Mouse (Mus musculus) MEL (cell line): Measurements from ENCODE around the gene Clip4. TPM values are rescaled to one million over a fixed set of nuclear protein-coding genes. Genes with fewer than 3 reads are reported as not detected.
"Not testable (repeated sequence)": the region's sequence is repeated elsewhere in the genome, so short reads cannot be mapped to it uniquely, and the experiment has no call there.

Experiments used
- DNase-seq: peaks from one replicate; pipeline ENCODE4 v3.0.0; 2011; ENCODE audit warnings: low read depth, low spot score
- H3K27ac ChIP-seq: 2 replicates; pipeline ENCODE4 v1.5.1; 2012; ENCODE audit warnings: low read depth, mild to moderate bottlenecking, control low read depth, low read length, moderate library complexity; ENCODE audit not compliant: control insufficient read depth
- H3K27me3 ChIP-seq, 2 experiments: fragments of 150-350 bp in 1 of 2; sonication (generic) in 1 of 2; 2 replicates each; pipeline ENCODE4 v1.6.1; 2012; ENCODE audit warnings: low read length in 2 of 2, mild to moderate bottlenecking in 2 of 2, improper control_type of control experiment in 1 of 2, moderate library complexity in 1 of 2; ENCODE audit not compliant: insufficient read depth in 2 of 2, control insufficient read depth in 1 of 2
- H3K36me3 ChIP-seq, 2 experiments: 2 replicates each; pipeline ENCODE4 v1.6.1; 2012 to 2014; ENCODE audit warnings: low read length in 2 of 2, improper control_type of control experiment in 1 of 2, inconsistent platforms in 1 of 2, mild to moderate bottlenecking in 1 of 2; ENCODE audit not compliant: insufficient read depth in 2 of 2, control insufficient read depth in 1 of 2
- H3K4me1 ChIP-seq, 2 experiments: fragments of 150-350 bp in 1 of 2; sonication (generic) in 1 of 2; 2 replicates each; pipeline ENCODE4 v1.6.1; 2012; ENCODE audit warnings: low read length in 2 of 2, improper control_type of control experiment in 1 of 2, mild to moderate bottlenecking in 1 of 2; ENCODE audit not compliant: insufficient read depth in 2 of 2, control insufficient read depth in 1 of 2
- H3K4me3 ChIP-seq, 2 experiments: fragments of 150-350 bp in 1 of 2; sonication (generic) in 1 of 2; 2 replicates each; pipeline ENCODE4 v1.5.1; 2012; ENCODE audit warnings: low read depth in 2 of 2, low read length in 2 of 2, mild to moderate bottlenecking in 2 of 2, moderate library complexity in 2 of 2, control low read depth in 1 of 2, improper control_type of control experiment in 1 of 2; ENCODE audit not compliant: control insufficient read depth in 1 of 2, insufficient read depth in 1 of 2
- H3K79me2 ChIP-seq: 2 replicates; pipeline ENCODE4 v1.6.1; 2012; ENCODE audit warnings: mild to moderate bottlenecking, low read length, moderate library complexity; ENCODE audit not compliant: control insufficient read depth, poor library complexity, insufficient read depth
- H3K9ac ChIP-seq: 2 replicates; pipeline ENCODE4 v1.6.1; 2012; ENCODE audit warnings: low read depth, mild to moderate bottlenecking, control low read depth, low read length, moderate library complexity; ENCODE audit not compliant: control insufficient read depth, poor library complexity, severe bottlenecking
- H3K9me3 ChIP-seq: fragments of 150-350 bp; sonication (generic); replicated peaks from 2 replicates; pipeline ENCODE4 v1.6.1; 2012; ENCODE audit warnings: mild to moderate bottlenecking, low read length, improper control_type of control experiment, moderate library complexity; ENCODE audit not compliant: insufficient read depth
- CHD1 ChIP-seq: IDR thresholded peaks from 2 replicates; pipeline ENCODE4 v1.6.1; 2012; ENCODE audit warnings: low read depth, mild to moderate bottlenecking, inconsistent platforms, low read length, improper control_type of control experiment
- CTCF ChIP-seq, 3 experiments: IDR thresholded peaks in 2 of 3; conservative IDR thresholded peaks in 1 of 3; 2 replicates each; pipeline ENCODE4 v1.5.1; 2011 to 2012; ENCODE audit warnings: low read length in 3 of 3, low read depth in 2 of 3, mild to moderate bottlenecking in 2 of 3, improper control_type of control experiment in 1 of 3, inconsistent platforms in 1 of 3, mixed read lengths in 1 of 3, moderate library complexity in 1 of 3; ENCODE audit not compliant: control insufficient read depth in 1 of 3, insufficient read depth in 1 of 3, poor library complexity in 1 of 3, severe bottlenecking in 1 of 3
- GABPA ChIP-seq: IDR thresholded peaks from 2 replicates; pipeline ENCODE4 v1.6.1; 2012; ENCODE audit warnings: low read depth, mild to moderate bottlenecking, inconsistent platforms, low read length, improper control_type of control experiment, moderate library complexity
- HCFC1 ChIP-seq: IDR thresholded peaks from 2 replicates; pipeline ENCODE4 v1.6.1; 2012; ENCODE audit warnings: low read depth, mild to moderate bottlenecking, inconsistent platforms, low read length, improper control_type of control experiment, moderate library complexity
- JUND ChIP-seq: IDR thresholded peaks from 2 replicates; pipeline ENCODE4 v1.6.1; 2011; ENCODE audit warnings: low read depth, mild to moderate bottlenecking, improper control_type of control experiment, low read length
- MAFK ChIP-seq: IDR thresholded peaks from 2 replicates; pipeline ENCODE4 v1.6.1; 2011; ENCODE audit warnings: low read depth, mild to moderate bottlenecking, low read length, improper control_type of control experiment, borderline replicate concordance
- MAX ChIP-seq: IDR thresholded peaks from 2 replicates; pipeline ENCODE4 v1.6.1; 2011; ENCODE audit warnings: low read length, improper control_type of control experiment
- MYB ChIP-seq: IDR thresholded peaks from 2 replicates; pipeline ENCODE4 v1.6.1; 2011; ENCODE audit warnings: mild to moderate bottlenecking, low read depth, low read length, improper control_type of control experiment
- MYC ChIP-seq: IDR thresholded peaks from 2 replicates; pipeline ENCODE4 v1.6.1; 2011; ENCODE audit warnings: low read depth, mild to moderate bottlenecking, low read length, improper control_type of control experiment, moderate library complexity
- POLR2AphosphoS2 ChIP-seq: IDR thresholded peaks from 2 replicates; pipeline ENCODE4 v1.6.1; 2011; ENCODE audit warnings: low read length, improper control_type of control experiment
- RCOR1 ChIP-seq: IDR thresholded peaks from 2 replicates; pipeline ENCODE4 v1.6.1; 2012; ENCODE audit warnings: low read depth, mild to moderate bottlenecking, inconsistent platforms, low read length, improper control_type of control experiment
- SMC3 ChIP-seq: IDR thresholded peaks from 2 replicates; pipeline ENCODE4 v1.6.1; 2011; ENCODE audit warnings: low read depth, low read length, improper control_type of control experiment
- TBP ChIP-seq: IDR thresholded peaks from 2 replicates; pipeline ENCODE4 v1.8.0; 2011; ENCODE audit warnings: low read depth, low read length, improper control_type of control experiment
- UBTF ChIP-seq: IDR thresholded peaks from 2 replicates; pipeline ENCODE4 v1.6.1; 2012; ENCODE audit warnings: low read depth, mild to moderate bottlenecking, inconsistent platforms, low read length, improper control_type of control experiment, moderate library complexity, borderline replicate concordance; ENCODE audit not compliant: insufficient read depth
- USF2 ChIP-seq, 2 experiments: IDR thresholded peaks; 2 replicates each; pipeline ENCODE4 v1.6.1; 2011 to 2012; ENCODE audit warnings: improper control_type of control experiment in 2 of 2, low read length in 2 of 2, borderline replicate concordance in 1 of 2, inconsistent platforms in 1 of 2, low read depth in 1 of 2, mild to moderate bottlenecking in 1 of 2; ENCODE audit not compliant: insufficient read depth in 1 of 2
- ZKSCAN1 ChIP-seq: IDR thresholded peaks from 2 replicates; pipeline ENCODE4 v1.6.1; 2012; ENCODE audit warnings: low read depth, mild to moderate bottlenecking, inconsistent platforms, low read length, improper control_type of control experiment, moderate library complexity
- ZNF384 ChIP-seq: IDR thresholded peaks from 2 replicates; pipeline ENCODE4 v1.6.1; 2012; ENCODE audit warnings: low read depth, mild to moderate bottlenecking, inconsistent platforms, low read length, improper control_type of control experiment
- polyA plus RNA-seq, 2 experiments: library from polyadenylated mRNA; stranded (reverse) in 1 of 2; unstranded in 1 of 2; fragments of >175 nt in 1 of 2; fragments of >200 nt in 1 of 2; gene quantifications; 2 replicates each; pipeline versions ENCODE4 v1.2.1 to v1.2.4; 2012; ENCODE audit warnings: low replicate concordance in 2 of 2, low read depth in 1 of 2; ENCODE audit not compliant: insufficient read length in 2 of 2, insufficient read depth in 1 of 2, missing spikeins in 1 of 2
- total RNA-seq: library from RNA; depleted of rRNA; stranded (reverse); fragments of 300-350 nt; gene quantifications from 2 replicates; pipeline ENCODE4 v1.2.3, GENCODE M21; 2012; rRNA removed

Clip4 gene
- total RNA-seq (not detected in 2 replicates), polyA plus RNA-seq (not detected)

GRCm38 (mm10) chr17:71768173-71768572 is at the start of gene Clip4:
TSS of gene Clip4 (plus strand) at chr17:71768473.
- not testable (repeated sequence) for H3K36me3 ChIP-seq, H3K27me3 ChIP-seq, H3K79me2 ChIP-seq, H3K27ac ChIP-seq, DNase-seq, H3K4me3 ChIP-seq, H3K4me1 ChIP-seq, H3K9me3 ChIP-seq, H3K9ac ChIP-seq

DNA sequence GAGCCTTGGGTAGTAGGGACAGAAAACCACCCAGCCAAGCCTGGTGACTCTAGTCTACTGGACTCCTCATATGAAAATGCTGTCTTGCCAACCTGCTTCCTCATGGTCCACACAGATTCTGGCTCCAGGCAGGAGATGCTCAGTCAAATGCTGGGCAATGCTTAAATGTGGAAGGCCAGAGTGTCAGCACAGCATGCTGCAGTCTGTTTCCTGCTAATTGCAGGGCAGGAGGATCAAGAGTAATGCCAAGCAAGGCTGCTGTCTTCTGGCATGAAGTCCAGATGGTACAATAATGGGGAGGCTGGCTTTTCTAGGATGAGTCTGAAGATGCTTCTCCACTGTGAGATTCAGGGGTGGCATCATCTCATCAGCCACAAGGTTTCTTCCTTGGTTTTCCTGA is 47.8 kb upstream of the Clip4 start:
- H3K27me3 ChIP-seq: no peaks in the 10 kb centered on the region
- H3K27ac ChIP-seq: no peak overlapping the region
- no peak for TF ChIP-seq CTCF (IDR thresholded peaks at IDR 0.05 in 2 of 3, conservative IDR thresholded peaks at IDR 0.05 in 1 of 3; ENCODE audit: control insufficient read depth in 1 of 3, insufficient read depth in 1 of 3, low read depth in 2 of 3, low read length in 3 of 3, poor library complexity in 1 of 3, severe bottlenecking in 1 of 3)
- no peaks in the 10 kb centered on the region for H3K9me3 ChIP-seq
- H3K4me3 ChIP-seq: no peak overlapping the region
- H3K9ac ChIP-seq: no peak overlapping the region
- no peaks in the 10 kb centered on the region for H3K36me3 ChIP-seq
- no peak for DNase-seq
- H3K4me1 ChIP-seq: no peaks in the 10 kb centered on the region
- H3K79me2 ChIP-seq: no peaks in the 10 kb centered on the region

GRCm38 (mm10) chr17:71721019-71721418 is 47.3 kb upstream of the Clip4 start:
- TF ChIP-seq SMC3 (no peak), POLR2AphosphoS2 (no peak), CHD1 (no peak)
- Histone ChIP-seq H3K27ac (no peak overlapping the region), H3K4me3 (no peak overlapping the region), H3K79me2 (no peaks in the 10 kb centered on the region), H3K27me3 (no peaks in the 10 kb centered on the region), H3K4me1 (no peaks in the 10 kb centered on the region), H3K9me3 (no peaks in the 10 kb centered on the region), H3K9ac (no peak overlapping the region), H3K36me3 (no peaks in the 10 kb centered on the region)
- no peak for DNase-seq

GRCm38 (mm10) chr17:71730655-71731054 is 37.6 kb upstream of the Clip4 start:
- Histone ChIP-seq H3K4me1 (no peaks in the 10 kb centered on the region), H3K27ac (no peak overlapping the region), H3K9me3 (no peaks in the 10 kb centered on the region), H3K79me2 (no peaks in the 10 kb centered on the region), H3K27me3 (no peaks in the 10 kb centered on the region), H3K9ac (no peak overlapping the region), H3K36me3 (no peaks in the 10 kb centered on the region), H3K4me3 (no peak overlapping the region)
- no peak for DNase-seq
- TF ChIP-seq RCOR1 (no peak), GABPA (no peak), MYC (no peak), HCFC1 (no peak), JUND (no peak), MAFK (no peak), MAX (no peak), ZKSCAN1 (no peak), MYB (no peak), UBTF (no peak), USF2 (IDR thresholded peaks at IDR 0.05; ENCODE audit: borderline replicate concordance in 1 of 2, insufficient read depth in 1 of 2, low read depth in 1 of 2, low read length in 2 of 2) (no peak), ZNF384 (no peak), TBP (no peak)
